Mouse (Mus musculus) kidney, postnatal 10 days (tissue): ENCODE data around the gene Sec14l2.
A peak's percentile ranks its signal among the peaks of the same experiment; 100 is the strongest.
"Not testable (repeated sequence)": the region's sequence is repeated elsewhere in the genome, so short reads cannot be mapped to it uniquely, and the experiment has no call there.

Experiments
- DNase-seq: peaks from one replicate; pipeline ENCODE4 v3.0.0; 2021; ENCODE audit warnings: mixed read lengths

Sec14l2 gene

GRCm38 (mm10) chr11:4128461-4128860 lies 5.2 kb upstream of the Sec14l2 start:
- DNase-seq: not testable (repeated sequence)

GRCm38 (mm10) chr11:4127059-4127458 lies 3.8 kb upstream of the Sec14l2 start:
- DNase-seq: no peak

- no peak for DNase-seq
Observed at GRCm38 (mm10) chr11:4123922-4124321, 707 bp upstream of the Sec14l2 start.

- no peak for DNase-seq
Observed at GRCm38 (mm10) chr11:4122226-4122625, 989 bp downstream of the Sec14l2 start.

- no peak for DNase-seq
Observed at GRCm38 (mm10) chr11:4121691-4122090, 1.5 kb downstream of the Sec14l2 start.

- no peak for DNase-seq
Observed at GRCm38 (mm10) chr11:4119635-4120034, 3.6 kb downstream of the Sec14l2 start.

GRCm38 (mm10) chr11:4118081-4118921 lies 4.9 kb downstream of the Sec14l2 start:
- DNase-seq: peak; percentile 85

- no peak for DNase-seq
Observed at GRCm38 (mm10) chr11:4117372-4118071, 5.7 kb downstream of the Sec14l2 start.

GRCm38 (mm10) chr11:4116458-4117141 lies 6.6 kb downstream of the Sec14l2 start:
- no peak for DNase-seq

GRCm38 (mm10) chr11:4115407-4115806 lies 7.8 kb downstream of the Sec14l2 start:
- no peak for DNase-seq

- DNase-seq: not testable (repeated sequence)
Observed at GRCm38 (mm10) chr11:4114541-4114940, 8.7 kb downstream of the Sec14l2 start.

GRCm38 (mm10) chr11:4113970-4114369 lies 9.2 kb downstream of the Sec14l2 start:
- DNase-seq: no peak

GRCm38 (mm10) chr11:4113496-4113895 lies 9.7 kb downstream of the Sec14l2 start:
- DNase-seq: no peak

- no peak for DNase-seq
Observed at GRCm38 (mm10) chr11:4112861-4113260, 10.4 kb downstream of the Sec14l2 start.

GRCm38 (mm10) chr11:4112033-4112432 lies 11.2 kb downstream of the Sec14l2 start:
- no peak for DNase-seq

- DNase-seq: no peak
Observed at GRCm38 (mm10) chr11:4108691-4109090, 14.5 kb downstream of the Sec14l2 start.

- DNase-seq: not testable (repeated sequence)
Observed at GRCm38 (mm10) chr11:4107901-4108300, 15.3 kb downstream of the Sec14l2 start.

- no peak for DNase-seq
Observed at GRCm38 (mm10) chr11:4105444-4105843, 17.8 kb downstream of the Sec14l2 start.

- no peak for DNase-seq
Observed at GRCm38 (mm10) chr11:4104989-4105388, 18.2 kb downstream of the Sec14l2 start.

GRCm38 (mm10) chr11:4103522-4103921 lies 19.7 kb downstream of the Sec14l2 start:
- no peak for DNase-seq

GRCm38 (mm10) chr11:4101851-4102250 lies 21.4 kb downstream of the Sec14l2 start:
- no peak for DNase-seq

GRCm38 (mm10) chr11:4099447-4099846 lies 23.8 kb downstream of the Sec14l2 start:
- no peak for DNase-seq

GRCm38 (mm10) chr11:4098816-4099215 lies 24.4 kb downstream of the Sec14l2 start:
- DNase-seq: no peak
